Mouse (Mus musculus): ENCODE measurements around the gene Kremen2. TPM values are rescaled to one million over a fixed set of nuclear protein-coding genes. Genes with fewer than 3 reads are reported as not detected.
A peak's percentile ranks its signal among the peaks of the same experiment; 100 is the strongest.

Kremen2 gene
- polyA plus RNA-seq (2014; fragmentation: Nextera tagmentation; extraction: Ambion mirVana), result 0.27 and 0.63 TPM in 2 replicates

DNA sequence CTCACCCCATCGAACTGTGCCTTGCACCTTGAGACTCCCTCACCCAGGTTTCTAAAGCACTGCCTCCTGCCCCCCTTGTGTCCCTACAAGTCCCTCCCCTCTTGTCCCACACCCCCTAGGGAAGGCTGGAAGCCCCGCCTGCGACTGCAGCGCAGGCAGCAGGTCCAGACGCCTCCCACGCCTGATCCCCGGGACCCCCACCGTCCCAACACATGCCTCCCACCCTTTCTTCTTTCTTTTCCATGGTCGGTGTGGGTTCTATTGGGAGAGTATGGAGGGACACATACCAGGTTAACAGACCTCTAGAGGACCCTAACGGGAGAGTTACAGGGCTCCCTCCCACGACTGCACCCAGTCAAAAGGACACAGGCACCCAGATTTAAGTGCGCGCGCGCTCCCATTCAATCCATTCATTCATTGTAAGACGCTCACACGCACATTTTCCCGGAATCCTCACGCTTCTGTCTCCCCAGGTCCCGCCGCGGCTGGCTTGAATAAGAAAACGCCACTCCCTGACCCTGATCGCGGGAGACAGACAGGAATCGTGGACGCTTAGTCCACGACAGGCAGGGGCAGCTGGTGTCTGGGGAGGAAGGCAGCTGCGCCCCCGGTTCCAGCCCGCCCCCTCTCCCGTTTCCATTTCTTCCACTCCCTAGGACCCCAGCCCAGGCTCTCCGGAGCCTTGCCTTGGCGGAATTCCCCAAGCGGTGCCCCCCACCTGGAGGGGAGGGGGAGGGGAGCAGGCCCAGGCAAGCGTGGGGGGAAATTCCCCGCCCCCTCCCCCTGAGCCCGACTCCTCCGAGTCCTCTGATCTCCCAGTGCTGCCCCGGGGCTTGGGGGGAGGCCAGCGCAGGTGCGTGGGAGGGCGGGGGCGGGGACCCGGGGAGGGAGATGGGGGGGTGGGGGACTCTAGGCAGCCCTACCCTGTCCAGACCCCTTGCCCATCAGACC is at the start of gene Kremen2:
Kremen2 (minus strand) TSS at position 533 of the 951 bp plus-strand sequence.
- Histone ChIP-seq H3K4me3 (ENCODE audit: low read depth, low read length) (peak within 1 kb of the TSS; percentile 25), H3K27ac (ENCODE audit: low read depth, low read length) (no peak within 1 kb of the TSS), H3K4me1 (ENCODE audit: control insufficient read depth, insufficient read depth, low read length) (peaks cover 18% of the 10 kb centered on the region), H3K9me3 (replicated peaks; ENCODE audit: control insufficient read depth, low read length) (no peaks in the 10 kb centered on the region), H3K27me3 (ENCODE audit: control insufficient read depth, insufficient read depth, low read length) (peaks cover 76% of the 10 kb centered on the region), H3K9ac (ENCODE audit: low read depth, low read length) (no peak within 1 kb of the TSS), H3K36me3 (ENCODE audit: control insufficient read depth, insufficient read depth, low read length) (no peaks in the 10 kb centered on the region), H3K4me2 (peak within 1 kb of the TSS; percentile 52)
- ATAC-seq (replicated peaks; ENCODE audit: insufficient number of reproducible peaks, low FRiP score, low TSS enrichment), result no peak
- WGBS (ENCODE audit: insufficient replicate concordance), result 1% methylated on average over 39 of the region's 45 CpGs

DNA sequence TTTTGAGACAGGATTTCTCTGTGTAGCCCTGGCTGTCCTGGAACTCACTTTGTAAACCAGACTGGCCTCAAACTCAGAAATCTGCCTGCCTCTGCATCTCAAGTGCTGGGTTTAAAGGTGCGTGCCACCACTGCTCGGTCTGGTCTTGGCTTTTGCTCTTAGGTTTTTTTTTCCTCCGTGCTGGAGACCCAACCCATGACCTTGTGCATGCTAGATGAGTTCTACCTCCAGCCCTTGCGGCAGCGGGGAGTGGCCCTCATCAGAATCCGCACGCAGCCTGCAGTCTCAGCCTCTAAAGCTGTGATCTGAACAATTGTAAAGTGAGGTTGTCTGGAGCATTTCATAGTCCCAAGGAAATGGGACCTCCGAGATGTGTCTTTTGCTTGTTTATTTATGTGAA is 49.7 kb upstream of the Kremen2 start:
- no peaks in the 10 kb centered on the region for H3K9me3 ChIP-seq (replicated peaks; ENCODE audit: control insufficient read depth, low read length)
- H3K4me1 ChIP-seq (ENCODE audit: control insufficient read depth, insufficient read depth, low read length), result peaks cover 5% of the 10 kb centered on the region; the same call in 1 of the 2 replicates
- no peaks in the 10 kb centered on the region for H3K27me3 ChIP-seq (ENCODE audit: control insufficient read depth, insufficient read depth, low read length)
- H3K4me2 ChIP-seq, result no peak overlapping the region
- 91% methylated on average over 8 of the region's 8 CpGs for WGBS (ENCODE audit: insufficient replicate concordance)
- H3K9ac ChIP-seq (ENCODE audit: low read depth, low read length), result no peak overlapping the region
- H3K36me3 ChIP-seq (ENCODE audit: control insufficient read depth, insufficient read depth, low read length), result no peaks in the 10 kb centered on the region
- ATAC-seq (replicated peaks; ENCODE audit: insufficient number of reproducible peaks, low FRiP score, low TSS enrichment), result no peak
- no peak overlapping the region for H3K4me3 ChIP-seq (ENCODE audit: low read depth, low read length)
- no peak overlapping the region for H3K27ac ChIP-seq (ENCODE audit: low read depth, low read length)

DNA sequence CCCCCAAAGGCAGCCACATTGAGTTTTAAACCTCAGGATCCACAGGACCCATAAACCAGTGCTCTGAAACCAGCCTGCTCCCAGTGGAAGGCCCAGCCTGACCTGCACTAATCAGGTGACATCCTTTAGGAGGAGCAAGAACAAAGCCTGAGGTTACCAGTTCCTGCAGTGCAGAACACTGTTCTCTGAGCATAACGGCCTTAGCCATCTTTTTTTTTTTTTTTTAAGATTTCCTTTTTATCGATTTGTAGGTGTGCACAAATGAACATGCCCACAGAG is 45.4 kb upstream of the Kremen2 start:
- 49% methylated on average over 2 of the region's 2 CpGs for whole genome bisulfite sequencing (ENCODE audit: insufficient replicate concordance)

DNA sequence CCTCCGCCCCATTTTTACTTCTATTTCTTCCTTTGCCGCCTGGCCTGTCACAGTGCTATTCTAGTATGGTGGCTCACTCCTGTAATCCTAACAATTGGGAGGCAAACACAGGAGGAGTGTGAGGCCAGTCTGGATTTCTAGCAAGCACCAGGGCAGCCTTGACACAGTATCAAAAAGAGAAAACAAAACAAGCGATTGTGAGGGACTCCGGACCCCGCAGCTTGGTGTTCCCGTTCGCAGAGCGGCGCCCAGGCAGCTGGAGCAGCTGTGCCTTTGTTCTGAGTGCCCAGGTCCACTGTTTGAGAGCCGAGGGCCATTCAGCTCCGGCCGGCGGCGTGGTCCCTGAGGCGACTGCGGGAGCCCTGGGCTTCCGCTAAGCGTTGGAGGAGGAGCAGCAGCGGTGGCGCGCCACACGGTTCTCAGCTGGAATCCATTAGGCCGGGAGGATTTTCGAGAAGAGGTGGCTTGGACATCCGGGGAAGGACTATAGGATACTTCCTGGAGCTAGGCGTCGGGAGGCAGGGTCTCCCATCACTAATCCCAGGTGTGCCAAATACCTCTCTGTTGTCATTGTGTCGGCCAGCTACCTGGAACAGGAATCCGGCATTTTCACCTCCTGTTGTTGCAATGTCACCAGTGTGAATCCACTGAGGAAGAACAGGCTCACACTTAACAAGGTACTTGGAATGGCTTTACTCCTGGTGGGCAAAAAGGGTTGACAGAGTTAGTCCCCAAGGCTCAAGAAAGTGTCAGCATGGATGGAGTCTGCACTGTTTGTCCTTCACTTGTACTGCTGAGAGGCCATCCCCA is 44.8 kb upstream of the Kremen2 start, which contains the start of gene Srrm2:
Srrm2 (plus strand) TSS at position 264 of the 810 bp plus-strand sequence.
- peak within 1 kb of the TSS; percentile 86 for H3K4me2 ChIP-seq
- H3K27me3 ChIP-seq (ENCODE audit: control insufficient read depth, insufficient read depth, low read length), result no peaks in the 10 kb centered on the region
- H3K27ac ChIP-seq (ENCODE audit: low read depth, low read length), result peak within 1 kb of the TSS; percentile 89
- no peaks in the 10 kb centered on the region for H3K36me3 ChIP-seq (ENCODE audit: control insufficient read depth, insufficient read depth, low read length)
- no peaks in the 10 kb centered on the region for H3K9me3 ChIP-seq (replicated peaks; ENCODE audit: control insufficient read depth, low read length)
- peak; percentile 51; the same call in 1 of the 2 replicates for ATAC-seq (replicated peaks; ENCODE audit: insufficient number of reproducible peaks, low FRiP score, low TSS enrichment)
- H3K9ac ChIP-seq (ENCODE audit: low read depth, low read length), result peak within 1 kb of the TSS; percentile 96
- H3K4me3 ChIP-seq (ENCODE audit: low read depth, low read length), result peak within 1 kb of the TSS; percentile 48
- peaks cover 9% of the 10 kb centered on the region for H3K4me1 ChIP-seq (ENCODE audit: control insufficient read depth, insufficient read depth, low read length)
- 1% methylated on average over 29 of the region's 29 CpGs for WGBS (ENCODE audit: insufficient replicate concordance)

More for the DNA sequence above, 45.4 kb upstream of the Kremen2 start:
- Histone ChIP-seq H3K27me3 (ENCODE audit: control insufficient read depth, insufficient read depth, low read length) (no peaks in the 10 kb centered on the region), H3K4me3 (ENCODE audit: low read depth, low read length) (peak overlapping the region; percentile 48), H3K27ac (ENCODE audit: low read depth, low read length) (peak overlapping the region; percentile 89; the same call in 1 of the 2 replicates), H3K36me3 (ENCODE audit: control insufficient read depth, insufficient read depth, low read length) (no peaks in the 10 kb centered on the region), H3K4me2 (peak overlapping the region; percentile 86), H3K4me1 (ENCODE audit: control insufficient read depth, insufficient read depth, low read length) (peaks cover 9% of the 10 kb centered on the region), H3K9ac (ENCODE audit: low read depth, low read length) (peak overlapping the region; percentile 96; the same call in 1 of the 2 replicates), H3K9me3 (replicated peaks; ENCODE audit: control insufficient read depth, low read length) (no peaks in the 10 kb centered on the region)
- no peak for ATAC-seq (replicated peaks; ENCODE audit: insufficient number of reproducible peaks, low FRiP score, low TSS enrichment)

DNA sequence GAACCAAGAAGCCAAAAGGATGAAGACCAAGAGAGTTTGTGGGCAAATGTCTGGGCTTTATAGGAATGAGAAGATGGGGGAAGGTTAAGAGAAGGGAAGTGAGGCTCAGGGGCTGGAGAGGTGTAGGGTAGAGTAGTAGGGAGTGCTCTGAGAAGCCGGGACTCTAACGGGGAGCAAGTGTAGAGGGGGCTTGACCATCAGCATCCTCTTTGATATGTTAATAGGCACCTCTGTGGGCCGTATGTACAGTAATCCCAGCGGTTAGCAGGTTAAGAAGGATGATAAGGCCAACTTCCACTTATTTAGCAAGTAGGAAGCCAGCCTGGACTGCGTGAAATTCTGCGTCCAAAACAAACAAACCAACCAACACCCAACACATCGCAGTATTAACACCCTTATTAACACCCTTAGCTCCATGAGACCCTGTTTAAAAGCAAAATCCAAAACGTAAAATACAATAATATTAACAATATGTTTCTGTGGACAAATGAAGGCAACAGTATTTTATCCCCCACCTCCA is 44.2 kb upstream of the Kremen2 start:
- ATAC-seq (replicated peaks; ENCODE audit: insufficient number of reproducible peaks, low FRiP score, low TSS enrichment), result no peak
- no peaks in the 10 kb centered on the region for H3K9me3 ChIP-seq (replicated peaks; ENCODE audit: control insufficient read depth, low read length)
- H3K4me2 ChIP-seq, result peak overlapping the region; percentile 86
- no peaks in the 10 kb centered on the region for H3K36me3 ChIP-seq (ENCODE audit: control insufficient read depth, insufficient read depth, low read length)
- peaks cover 9% of the 10 kb centered on the region for H3K4me1 ChIP-seq (ENCODE audit: control insufficient read depth, insufficient read depth, low read length)
- 13% methylated on average over 8 of the region's 8 CpGs for WGBS (ENCODE audit: insufficient replicate concordance)
- H3K27ac ChIP-seq (ENCODE audit: low read depth, low read length), result peak overlapping the region; percentile 89; the same call in 1 of the 2 replicates
- H3K4me3 ChIP-seq (ENCODE audit: low read depth, low read length), result peak overlapping the region; percentile 48
- H3K9ac ChIP-seq (ENCODE audit: low read depth, low read length), result peak overlapping the region; percentile 96
- no peaks in the 10 kb centered on the region for H3K27me3 ChIP-seq (ENCODE audit: control insufficient read depth, insufficient read depth, low read length)

- Histone ChIP-seq H3K27ac (ENCODE audit: low read depth, low read length) (no peak overlapping the region), H3K4me3 (ENCODE audit: low read depth, low read length) (no peak overlapping the region)
Observed at GRCm38 (mm10) chr17:23788973-23789372, 43.3 kb upstream of the Kremen2 start.

GRCm38 (mm10) chr17:23786510-23786931 is 40.9 kb upstream of the Kremen2 start:
- 24% methylated on average over 13 of the region's 13 CpGs for WGBS (ENCODE audit: insufficient replicate concordance)
- ATAC-seq (replicated peaks; ENCODE audit: insufficient number of reproducible peaks, low FRiP score, low TSS enrichment), result no peak
- Histone ChIP-seq H3K27me3 (ENCODE audit: control insufficient read depth, insufficient read depth, low read length) (no peaks in the 10 kb centered on the region), H3K4me3 (ENCODE audit: low read depth, low read length) (peak overlapping the region; percentile 64), H3K9me3 (replicated peaks; ENCODE audit: control insufficient read depth, low read length) (no peaks in the 10 kb centered on the region), H3K4me1 (ENCODE audit: control insufficient read depth, insufficient read depth, low read length) (peaks cover 9% of the 10 kb centered on the region), H3K27ac (ENCODE audit: low read depth, low read length) (no peak overlapping the region), H3K4me2 (peak overlapping the region; percentile 96), H3K9ac (ENCODE audit: low read depth, low read length) (peak overlapping the region; percentile 80; the same call in 1 of the 2 replicates), H3K36me3 (ENCODE audit: control insufficient read depth, insufficient read depth, low read length) (no peaks in the 10 kb centered on the region)

More at GRCm38 (mm10) chr17:23788973-23789372, 43.3 kb upstream of the Kremen2 start:
- 79% methylated on average over 4 of the region's 4 CpGs for WGBS (ENCODE audit: insufficient replicate concordance)
- no peaks in the 10 kb centered on the region for H3K36me3 ChIP-seq (ENCODE audit: control insufficient read depth, insufficient read depth, low read length)
- ATAC-seq (replicated peaks; ENCODE audit: insufficient number of reproducible peaks, low FRiP score, low TSS enrichment), result no peak
- H3K4me2 ChIP-seq, result no peak overlapping the region
- H3K4me1 ChIP-seq (ENCODE audit: control insufficient read depth, insufficient read depth, low read length), result peaks cover 9% of the 10 kb centered on the region
- H3K9ac ChIP-seq (ENCODE audit: low read depth, low read length), result no peak overlapping the region
- no peaks in the 10 kb centered on the region for H3K27me3 ChIP-seq (ENCODE audit: control insufficient read depth, insufficient read depth, low read length)
- no peaks in the 10 kb centered on the region for H3K9me3 ChIP-seq (replicated peaks; ENCODE audit: control insufficient read depth, low read length)

Data from heart, embryonic 11.5 days (tissue).